Mouse (Mus musculus) hindbrain, embryonic 10.5 days (tissue): ENCODE data around the gene Cdh16. TPM values are rescaled to one million over a fixed set of nuclear protein-coding genes. Genes with fewer than 3 reads are reported as not detected.

Experiments used
- DNase-seq: peaks from one replicate; pipeline ENCODE4 v3.0.0-alpha.2; 2017; ENCODE audit warnings: low spot score
- H3K27ac ChIP-seq: fragments of 300-500 bp; sonication (generic); 2 replicates; pipeline ENCODE4 v1.5.1; 2016; ENCODE audit warnings: mild to moderate bottlenecking, moderate library complexity
- H3K27me3 ChIP-seq: fragments of 300-500 bp; sonication (generic); 2 replicates; pipeline ENCODE4 v1.6.1; 2016; ENCODE audit warnings: mild to moderate bottlenecking; ENCODE audit not compliant: poor library complexity, insufficient read depth, severe bottlenecking
- H3K36me3 ChIP-seq: fragments of 300-500 bp; sonication (generic); 2 replicates; pipeline ENCODE4 v1.6.1; 2016; ENCODE audit warnings: mild to moderate bottlenecking, moderate library complexity
- H3K4me1 ChIP-seq: fragments of 300-500 bp; sonication (generic); replicated peaks from 2 replicates; pipeline ENCODE4 v1.6.1; 2016; ENCODE audit warnings: mild to moderate bottlenecking
- H3K4me3 ChIP-seq: fragments of 300-500 bp; sonication (generic); 2 replicates; pipeline ENCODE4 v1.5.1; 2016; ENCODE audit warnings: mild to moderate bottlenecking, moderate library complexity
- H3K9me3 ChIP-seq: fragments of 300-500 bp; sonication (generic); 2 replicates; pipeline ENCODE4 v1.6.1; 2016; ENCODE audit warnings: mild to moderate bottlenecking, moderate library complexity
- WGBS: fragments of 180-500 bp; shearing (Covaris S2); methylation state at CpG from one replicate; pipeline ENCODE4 v1.1.7; 2016; 5-methylcytosine and 5-hydroxymethylcytosine counted together
- polyA plus RNA-seq: library from polyadenylated mRNA; unstranded; fragments of >200 nt; fragmentation: Nextera tagmentation; extraction: Ambion mirVana; gene quantifications from 2 replicates; pipeline ENCODE4 v1.2.1, GENCODE M21; 2016

Gene Cdh16
- polyA plus RNA-seq, 1 experiment from 2014 or later: not detected

DNA sequence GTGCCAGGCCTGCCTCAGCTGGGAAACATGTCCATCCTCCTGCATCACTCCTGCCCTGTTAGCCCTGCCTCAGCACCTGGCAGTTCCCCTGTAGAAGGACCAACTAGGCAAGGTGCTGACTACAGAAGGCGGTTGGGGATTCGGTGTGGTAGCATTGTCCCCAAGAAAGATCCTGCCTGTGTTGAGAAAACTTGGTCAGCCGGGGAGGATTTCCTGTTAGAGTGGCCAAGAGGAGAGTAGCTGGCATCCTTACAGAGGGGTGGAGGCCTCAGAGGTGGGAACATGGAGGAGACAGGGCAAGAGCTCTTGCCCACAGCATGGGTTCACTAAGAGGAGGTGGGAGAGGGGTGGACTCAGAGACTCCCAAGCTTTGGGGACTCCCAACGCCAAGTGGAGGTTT is 69.0 kb downstream of the Cdh16 start:
- Histone ChIP-seq H3K4me1 (peaks cover 9% of the 10 kb centered on the region), H3K4me3 (no peak overlapping the region), H3K9me3 (no peaks in the 10 kb centered on the region), H3K27me3 (no peaks in the 10 kb centered on the region; the same call in 1 of the 2 replicates), H3K36me3 (no peaks in the 10 kb centered on the region), H3K27ac (no peak overlapping the region)
- DNase-seq: no peak
- WGBS: 82% methylated on average over 4 of the region's 4 CpGs

Other genes starting within 250 kb of the Cdh16 start
- gene Cmtm4, start 228.6 kb downstream of the Cdh16 start, polyA plus RNA-seq: 1.9 TPM in 2 replicates
- 80.8 and 81.0 TPM in 2 replicates for gene Dync1li2, start 181.3 kb downstream of the Cdh16 start, polyA plus RNA-seq
- 0.12 and 0.29 TPM in 2 replicates for gene Terb1, start 114.5 kb downstream of the Cdh16 start, polyA plus RNA-seq
- gene Nae1, start 89.8 kb downstream of the Cdh16 start, polyA plus RNA-seq: 121 and 126 TPM in 2 replicates
- 0.90 and 1.4 TPM in 2 replicates for gene Car7, start 89.7 kb downstream of the Cdh16 start, polyA plus RNA-seq
- 12.7 and 13.3 TPM in 2 replicates for gene Pdp2, start 32.9 kb downstream of the Cdh16 start, polyA plus RNA-seq
- 1.2 and 1.5 TPM in 2 replicates for gene Rrad, start 6.9 kb upstream of the Cdh16 start, polyA plus RNA-seq
- gene Ciao2b, start 17.6 kb upstream of the Cdh16 start, polyA plus RNA-seq: 111 and 121 TPM in 2 replicates
- gene Ces2a, start 109.6 kb upstream of the Cdh16 start, polyA plus RNA-seq: not detected in 2 replicates
- gene Ces2b, start 207.2 kb upstream of the Cdh16 start, polyA plus RNA-seq: 0.22 TPM in 1 of 2 replicates, not detected in the other
- not detected in 2 replicates for gene Ces2c, start 222.7 kb upstream of the Cdh16 start, polyA plus RNA-seq